Mouse (Mus musculus): ENCODE measurements around the gene Pparg. TPM values are rescaled to one million over a fixed set of nuclear protein-coding genes. Genes with fewer than 3 reads are reported as not detected.

Pparg gene
- polyA plus RNA-seq, 2 experiments from 2014 or later, result 1.0 to 2.6 TPM

GRCm38 (mm10) chr6:115506425-115506824 lies 145.7 kb downstream of the Pparg start:
- ATAC-seq, result no peak

- no peak for ATAC-seq
Observed at GRCm38 (mm10) chr6:115511447-115511846, 150.7 kb downstream of the Pparg start.

GRCm38 (mm10) chr6:115513207-115513606 lies 152.5 kb downstream of the Pparg start:
- ATAC-seq, result no peak

GRCm38 (mm10) chr6:115517904-115518303 lies 157.2 kb downstream of the Pparg start:
- ATAC-seq, result no peak

- ATAC-seq, result no peak
Observed at GRCm38 (mm10) chr6:115518352-115518751, 157.6 kb downstream of the Pparg start.

GRCm38 (mm10) chr6:115519275-115519699 lies 158.5 kb downstream of the Pparg start:
- peak; percentile 37 for ATAC-seq

GRCm38 (mm10) chr6:115521923-115522322 lies 161.2 kb downstream of the Pparg start:
- ATAC-seq, result no peak

- ATAC-seq, result no peak
Observed at GRCm38 (mm10) chr6:115522691-115523146, 162.0 kb downstream of the Pparg start.

GRCm38 (mm10) chr6:115523201-115523600 lies 162.4 kb downstream of the Pparg start:
- ATAC-seq, result no peak

GRCm38 (mm10) chr6:115524449-115524990 lies 163.8 kb downstream of the Pparg start:
- peak; percentile 60 for ATAC-seq

- no peak for ATAC-seq
Observed at GRCm38 (mm10) chr6:115527418-115527817, 166.7 kb downstream of the Pparg start.

- ATAC-seq, result peak; percentile 58
Observed at GRCm38 (mm10) chr6:115528372-115528771, 167.6 kb downstream of the Pparg start.

- ATAC-seq, result no peak
Observed at GRCm38 (mm10) chr6:115534617-115535016, 173.9 kb downstream of the Pparg start.

GRCm38 (mm10) chr6:115536169-115536568 lies 175.4 kb downstream of the Pparg start:
- ATAC-seq, result no peak

GRCm38 (mm10) chr6:115538645-115539429 lies 178.1 kb downstream of the Pparg start:
- ATAC-seq, result peak; percentile 95

Other genes starting within 250 kb of the Pparg start
- gene Syn2, start 226.0 kb upstream of the Pparg start, polyA plus RNA-seq (2017; shearing (Covaris generic)), result not detected
- not detected for gene Gm17482, start 133.6 kb upstream of the Pparg start, polyA plus RNA-seq (2017; shearing (Covaris generic))
- under 1 TPM in 1 of 2 experiments, not detected in 1; 0.20 TPM for gene Timp4, start 108.7 kb upstream of the Pparg start, polyA plus RNA-seq (2017; shearing (Covaris generic))
- gene Tsen2, start 183.7 kb downstream of the Pparg start, polyA plus RNA-seq (2017; shearing (Covaris generic)), result 10 to 100 TPM; 13.0 to 16.5 TPM
- under 1 TPM in 1 of 2 experiments, not detected in 1; 0.70 TPM for gene Mkrn2os, start 231.6 kb downstream of the Pparg start, polyA plus RNA-seq (2017; shearing (Covaris generic))
- gene Mkrn2, start 241.0 kb downstream of the Pparg start, polyA plus RNA-seq (2017; shearing (Covaris generic)), result 10 to 100 TPM; 42.2 to 45.6 TPM

All from CD4-positive, CD25-positive, alpha-beta regulatory T cell, adult 4 months (primary cell).